Mouse (Mus musculus) heart, embryonic 16.5 days (tissue): ENCODE measurements around the gene Cyp2d22. TPM values are rescaled to one million over a fixed set of nuclear protein-coding genes. Genes with fewer than 3 reads are reported as not detected.

Experiments used
- microRNA-seq: library from miRNA; unstranded; fragments of <30 nt; microRNA quantifications from one replicate; pipeline ENCODE4, GENCODE M21; 2017
- polyA plus RNA-seq: library from polyadenylated mRNA; unstranded; fragments of >200 nt; fragmentation: Nextera tagmentation; extraction: Ambion mirVana; gene quantifications from 2 replicates; pipeline ENCODE4 v1.2.1, GENCODE M21; 2015

Gene Cyp2d22
- polyA plus RNA-seq, 1 experiment from 2014 or later, result 13.6 TPM

Small RNAs within 50 kb of the gene (microRNA-seq; reads per million reads assigned to microRNA genes)
- not detected for gene Gm25990
- gene Gm27331, result not detected
- not detected for gene Mir7684

Other genes with a start within 250 kb of the Cyp2d22 start
- gene Srebf2, start 233.1 kb downstream of the Cyp2d22 start, polyA plus RNA-seq, result 91.6 and 92.0 TPM in 2 replicates
- gene Shisa8, start 167.4 kb downstream of the Cyp2d22 start, polyA plus RNA-seq, result 0.15 and 0.32 TPM in 2 replicates
- gene Tnfrsf13c, start 155.9 kb downstream of the Cyp2d22 start, polyA plus RNA-seq, result 0.18 TPM in 1 of 2 replicates, not detected in the other
- 50.8 and 57.2 TPM in 2 replicates for gene Cenpm, start 135.5 kb downstream of the Cyp2d22 start, polyA plus RNA-seq
- not detected in 2 replicates for gene 1500009C09Rik, start 127.9 kb downstream of the Cyp2d22 start, polyA plus RNA-seq
- 3.9 and 4.1 TPM in 2 replicates for gene Sept3, start 105.4 kb downstream of the Cyp2d22 start, polyA plus RNA-seq
- gene Wbp2nl, start 81.3 kb downstream of the Cyp2d22 start, polyA plus RNA-seq, result 0.17 and 0.22 TPM in 2 replicates
- gene Naga, start 41.3 kb downstream of the Cyp2d22 start, polyA plus RNA-seq, result 44.1 and 47.8 TPM in 2 replicates
- gene Pheta2, start 41.3 kb downstream of the Cyp2d22 start, polyA plus RNA-seq, result 8.1 and 9.4 TPM in 2 replicates
- 340 and 355 TPM in 2 replicates for gene Smdt1, start 41.3 kb downstream of the Cyp2d22 start, polyA plus RNA-seq
- 604 and 609 TPM in 2 replicates for gene Ndufa6, start 25.9 kb downstream of the Cyp2d22 start, polyA plus RNA-seq
- gene Cyp2d11, start 13.8 kb upstream of the Cyp2d22 start, polyA plus RNA-seq, result not detected in 2 replicates
- 0.33 TPM in 1 of 2 replicates, not detected in the other for gene Cyp2d10, start 26.9 kb upstream of the Cyp2d22 start, polyA plus RNA-seq
- gene Cyp2d9, start 53.2 kb upstream of the Cyp2d22 start, polyA plus RNA-seq, result not detected in 2 replicates
- gene Cyp2d12, start 174.8 kb upstream of the Cyp2d22 start, polyA plus RNA-seq, result not detected in 2 replicates
- not detected in 2 replicates for gene Cyp2d34, start 240.7 kb upstream of the Cyp2d22 start, polyA plus RNA-seq